Mouse (Mus musculus) intestine, embryonic 16.5 days (tissue): ENCODE measurements around the gene Hexdc. TPM values are rescaled to one million over a fixed set of nuclear protein-coding genes. Genes with fewer than 3 reads are reported as not detected.

ENCODE experiments used
- ATAC-seq: fragments of 200-750 bp; cut with Nextera tagmentation; 2 replicates; pipeline ENCODE4 v1.8.0; 2017; ENCODE audit warnings: moderate TSS enrichment, moderate library complexity
- H3K27ac ChIP-seq: fragments of 300-500 bp; sonication (generic); 2 replicates; pipeline ENCODE4 v1.5.1; 2014; ENCODE audit warnings: mild to moderate bottlenecking, low read length
- H3K27me3 ChIP-seq: fragments of 300-500 bp; sonication (generic); replicated peaks from 2 replicates; pipeline ENCODE4 v1.6.1; 2014; ENCODE audit warnings: low read length, control low read depth, mixed read lengths; ENCODE audit not compliant: control insufficient read depth, insufficient read depth
- H3K36me3 ChIP-seq: fragments of 300-500 bp; sonication (generic); 2 replicates; pipeline ENCODE4 v1.6.1; 2014; ENCODE audit warnings: low read length, control low read depth; ENCODE audit not compliant: control insufficient read depth, insufficient read depth
- H3K4me1 ChIP-seq: fragments of 300-500 bp; sonication (generic); 2 replicates; pipeline ENCODE4 v1.6.1; 2014; ENCODE audit warnings: low read length, control low read depth, mixed read lengths; ENCODE audit not compliant: control insufficient read depth, insufficient read depth
- H3K4me2 ChIP-seq: fragments of 300-500 bp; sonication (generic); 2 replicates; pipeline ENCODE4 v1.6.1; 2014; ENCODE audit warnings: low read depth, low read length, control low read depth
- H3K4me3 ChIP-seq: fragments of 300-500 bp; sonication (generic); 2 replicates; pipeline ENCODE4 v1.5.1; 2014; ENCODE audit warnings: mild to moderate bottlenecking, low read length
- H3K9ac ChIP-seq: fragments of 300-500 bp; sonication (generic); 2 replicates; pipeline ENCODE4 v1.6.1; 2014; ENCODE audit warnings: low read depth, low read length
- H3K9me3 ChIP-seq: fragments of 300-500 bp; sonication (generic); 2 replicates; pipeline ENCODE4 v1.6.1; 2016; ENCODE audit warnings: low read length, control low read depth; ENCODE audit not compliant: control insufficient read depth
- WGBS: fragments of 180-500 bp; shearing (Covaris S2); extraction: QIAGEN DNeasy Blood & Tissue Kit; methylation state at CpG from one replicate; pipeline ENCODE4 v1.1.7; 2014; 5-methylcytosine and 5-hydroxymethylcytosine counted together
- polyA plus RNA-seq: library from polyadenylated mRNA; unstranded; fragments of >200 nt; fragmentation: Nextera tagmentation; extraction: Ambion mirVana; gene quantifications from 2 replicates; pipeline ENCODE4 v1.2.1, GENCODE M21; 2015

Gene Hexdc
- polyA plus RNA-seq, 1 experiment from 2014 or later: 9.7 TPM

DNA sequence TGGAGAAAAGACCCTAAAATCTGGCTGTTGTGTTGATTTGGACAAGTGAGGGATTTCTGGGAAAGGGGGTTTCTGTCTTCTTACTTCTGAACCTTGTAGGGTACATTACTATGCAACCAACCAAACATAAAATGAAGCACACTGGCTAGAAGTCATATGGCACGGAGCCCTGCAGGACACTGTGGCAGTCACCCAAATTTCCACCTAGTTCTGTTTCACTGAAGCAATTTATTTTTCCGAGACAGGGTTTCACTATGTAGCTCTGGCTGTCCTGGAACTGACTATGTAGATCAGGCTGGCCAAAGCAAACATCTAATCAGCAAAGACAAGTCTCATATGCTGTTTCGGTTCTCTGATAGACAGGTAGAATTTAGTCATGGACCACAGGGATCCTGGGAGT lies 14.6 kb upstream of the Hexdc start:
- H3K9ac ChIP-seq: no peak overlapping the region
- H3K36me3 ChIP-seq: no peaks in the 10 kb centered on the region
- H3K27ac ChIP-seq: no peak overlapping the region
- H3K9me3 ChIP-seq: no peaks in the 10 kb centered on the region
- no peak overlapping the region for H3K4me3 ChIP-seq
- no peaks in the 10 kb centered on the region for H3K27me3 ChIP-seq
- ATAC-seq: no peak
- WGBS: 87% methylated on average over 3 of the region's 3 CpGs
- no peaks in the 10 kb centered on the region for H3K4me1 ChIP-seq
- no peak overlapping the region for H3K4me2 ChIP-seq

GRCm38 (mm10) chr11:121192742-121193141 lies 11.5 kb upstream of the Hexdc start:
- Histone ChIP-seq H3K4me2 (no peak overlapping the region), H3K27me3 (no peaks in the 10 kb centered on the region), H3K36me3 (no peaks in the 10 kb centered on the region), H3K9me3 (no peaks in the 10 kb centered on the region), H3K9ac (no peak overlapping the region), H3K4me1 (no peaks in the 10 kb centered on the region), H3K4me3 (no peak overlapping the region), H3K27ac (no peak overlapping the region)
- no peak for ATAC-seq
- 62% methylated on average over 2 of the region's 2 CpGs for WGBS

DNA sequence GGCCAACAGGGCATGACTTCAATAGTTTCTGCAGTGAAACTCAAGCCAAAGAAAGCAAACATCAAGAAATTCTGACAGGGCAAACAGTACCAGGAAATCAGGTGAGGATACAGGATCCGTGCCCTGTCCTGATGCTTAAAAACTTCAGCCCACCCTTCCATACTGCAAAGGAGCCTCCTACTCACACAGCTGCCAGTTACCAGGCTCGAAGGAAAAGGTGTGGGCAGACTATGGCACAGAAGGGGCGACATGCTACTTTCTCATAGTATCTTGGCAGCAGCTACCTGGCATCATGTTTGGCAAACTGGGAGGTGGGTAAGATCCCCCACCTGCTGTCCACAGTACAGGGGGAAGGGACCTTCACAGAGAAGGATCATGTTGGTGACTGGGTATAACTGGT lies 10.8 kb upstream of the Hexdc start:
- Histone ChIP-seq H3K9me3 (no peaks in the 10 kb centered on the region), H3K4me2 (no peak overlapping the region), H3K4me3 (no peak overlapping the region), H3K9ac (no peak overlapping the region), H3K36me3 (no peaks in the 10 kb centered on the region), H3K27me3 (no peaks in the 10 kb centered on the region), H3K4me1 (no peaks in the 10 kb centered on the region), H3K27ac (no peak overlapping the region)
- ATAC-seq: no peak
- WGBS: 84% methylated on average over 3 of the region's 3 CpGs

DNA sequence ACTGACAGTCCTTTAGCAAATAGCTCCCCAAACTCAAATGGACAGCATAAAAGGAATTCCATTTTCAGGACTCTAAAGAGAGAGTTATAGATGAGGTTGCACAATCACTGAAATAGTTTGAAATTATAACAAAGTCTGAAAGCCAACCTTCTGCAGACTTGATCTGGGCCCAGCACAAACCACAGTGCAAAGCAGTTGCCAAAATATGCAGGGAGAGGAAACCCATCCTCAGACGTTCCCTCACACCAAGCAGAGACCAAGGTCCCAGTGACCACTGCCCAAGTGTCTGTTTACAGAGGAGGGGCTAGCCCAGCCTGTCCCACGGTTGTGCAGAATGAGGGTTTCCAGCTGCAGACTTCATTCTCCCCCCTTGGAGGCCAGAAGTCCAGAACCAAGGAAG lies 5.6 kb upstream of the Hexdc start:
- no peak overlapping the region for H3K4me2 ChIP-seq
- no peaks in the 10 kb centered on the region for H3K36me3 ChIP-seq
- ATAC-seq: no peak
- H3K4me3 ChIP-seq: no peak overlapping the region
- H3K9me3 ChIP-seq: no peaks in the 10 kb centered on the region
- no peaks in the 10 kb centered on the region for H3K27me3 ChIP-seq
- H3K27ac ChIP-seq: no peak overlapping the region
- WGBS: 33% methylated on average over 2 of the region's 2 CpGs
- H3K4me1 ChIP-seq: peaks cover 7% of the 10 kb centered on the region; the same call in 1 of the 2 replicates
- no peak overlapping the region for H3K9ac ChIP-seq

- WGBS: 73% methylated on average over 4 of the region's 4 CpGs
- Histone ChIP-seq H3K9ac (no peak overlapping the region), H3K9me3 (no peaks in the 10 kb centered on the region), H3K4me3 (no peak overlapping the region), H3K4me2 (no peak overlapping the region), H3K4me1 (peaks cover 10% of the 10 kb centered on the region; the same call in 1 of the 2 replicates), H3K27ac (no peak overlapping the region), H3K27me3 (no peaks in the 10 kb centered on the region), H3K36me3 (no peaks in the 10 kb centered on the region)
- ATAC-seq: no peak
Measured at GRCm38 (mm10) chr11:121199851-121200250, 4.4 kb upstream of the Hexdc start.

DNA sequence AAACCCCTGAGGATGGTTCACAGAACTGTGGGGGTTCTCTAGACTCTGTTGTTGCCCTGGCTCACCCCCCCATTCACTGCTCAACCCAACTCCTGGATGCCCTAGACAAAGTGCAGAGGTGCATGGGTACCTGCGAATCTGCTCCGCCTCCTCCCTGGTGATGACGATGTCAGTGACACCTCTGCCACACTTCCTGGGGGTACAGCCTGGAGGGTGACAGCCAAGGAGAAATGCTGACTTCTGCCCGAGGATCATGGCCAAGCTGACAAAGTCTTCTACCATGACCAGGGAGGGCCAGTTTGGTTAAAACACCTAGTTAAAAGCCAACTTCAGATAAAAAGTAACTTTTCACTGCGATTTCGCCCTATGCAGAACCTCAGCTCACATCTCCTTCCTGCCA lies 3.5 kb upstream of the Hexdc start:
- Histone ChIP-seq H3K27ac (no peak overlapping the region), H3K36me3 (no peaks in the 10 kb centered on the region), H3K4me2 (no peak overlapping the region), H3K4me1 (peaks cover 10% of the 10 kb centered on the region; the same call in 1 of the 2 replicates), H3K9ac (no peak overlapping the region), H3K27me3 (no peaks in the 10 kb centered on the region), H3K9me3 (no peaks in the 10 kb centered on the region), H3K4me3 (no peak overlapping the region)
- 93% methylated on average over 6 of the region's 6 CpGs for WGBS
- ATAC-seq: no peak

DNA sequence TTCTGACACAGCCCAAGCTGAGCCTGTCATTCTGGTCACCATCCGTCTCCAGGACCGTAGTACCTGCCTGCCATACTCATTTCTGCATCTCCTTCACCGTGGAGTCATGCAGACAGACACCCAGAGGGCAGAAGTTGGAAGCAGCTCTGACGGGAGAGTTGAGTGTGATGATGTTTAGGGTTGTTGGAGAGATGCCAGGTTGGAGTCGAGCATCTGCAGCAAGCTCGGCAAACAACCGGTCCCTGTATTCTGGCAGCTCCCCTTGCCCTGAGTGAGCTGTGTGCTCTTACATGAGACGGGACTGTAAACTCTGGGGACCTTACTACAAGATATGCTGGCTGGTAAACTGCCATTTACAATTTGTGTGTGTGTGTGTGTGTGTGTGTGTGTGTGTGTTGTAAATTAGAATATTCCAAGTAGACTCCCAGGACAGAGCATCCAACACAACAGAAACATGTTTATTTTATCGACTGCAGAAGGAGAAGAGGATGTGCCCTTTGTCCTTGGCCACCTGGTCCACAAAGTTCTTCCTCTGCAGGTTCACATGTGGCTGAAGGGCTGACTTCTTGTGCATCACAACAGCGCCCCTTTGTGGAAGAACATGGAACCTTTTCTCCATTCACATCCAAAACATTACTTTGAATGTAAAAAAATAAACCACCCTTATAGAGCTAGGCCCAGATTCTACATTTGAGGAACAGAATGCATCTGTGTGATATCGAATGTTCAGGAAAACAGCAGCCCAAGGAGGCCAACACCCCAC lies 2.6 kb upstream of the Hexdc start:
- 40% methylated on average over 11 of the region's 11 CpGs for WGBS

GRCm38 (mm10) chr11:121203859-121204160 lies 423 bp upstream of the Hexdc start:
- no peak for ATAC-seq
- H3K4me2 ChIP-seq: peak overlapping the region; percentile 64
- H3K27me3 ChIP-seq: no peaks in the 10 kb centered on the region
- H3K9ac ChIP-seq: peak overlapping the region; percentile 85
- H3K4me3 ChIP-seq: peak overlapping the region; percentile 81
- no peaks in the 10 kb centered on the region for H3K36me3 ChIP-seq
- no peaks in the 10 kb centered on the region for H3K9me3 ChIP-seq
- H3K27ac ChIP-seq: no peak overlapping the region
- WGBS: under 1% methylated on average over 5 of the region's 5 CpGs
- H3K4me1 ChIP-seq: peaks cover 10% of the 10 kb centered on the region; the same call in 1 of the 2 replicates

More for the DNA sequence above, 2.6 kb upstream of the Hexdc start:
- no peak for ATAC-seq
- H3K4me3 ChIP-seq: no peak overlapping the region
- no peaks in the 10 kb centered on the region for H3K9me3 ChIP-seq
- H3K27ac ChIP-seq: no peak overlapping the region
- no peaks in the 10 kb centered on the region for H3K27me3 ChIP-seq
- H3K4me2 ChIP-seq: no peak overlapping the region
- peaks cover 10% of the 10 kb centered on the region; the same call in 1 of the 2 replicates for H3K4me1 ChIP-seq
- H3K36me3 ChIP-seq: no peaks in the 10 kb centered on the region
- no peak overlapping the region for H3K9ac ChIP-seq

GRCm38 (mm10) chr11:121216831-121217230 lies 12.6 kb downstream of the Hexdc start:
- Histone ChIP-seq H3K4me2 (no peak overlapping the region), H3K27ac (no peak overlapping the region), H3K4me1 (no peaks in the 10 kb centered on the region), H3K9me3 (no peaks in the 10 kb centered on the region), H3K36me3 (peaks cover 9% of the 10 kb centered on the region; the same call in 1 of the 2 replicates), H3K27me3 (no peaks in the 10 kb centered on the region), H3K4me3 (no peak overlapping the region), H3K9ac (no peak overlapping the region)
- 93% methylated on average over 3 of the region's 3 CpGs for WGBS
- no peak for ATAC-seq

DNA sequence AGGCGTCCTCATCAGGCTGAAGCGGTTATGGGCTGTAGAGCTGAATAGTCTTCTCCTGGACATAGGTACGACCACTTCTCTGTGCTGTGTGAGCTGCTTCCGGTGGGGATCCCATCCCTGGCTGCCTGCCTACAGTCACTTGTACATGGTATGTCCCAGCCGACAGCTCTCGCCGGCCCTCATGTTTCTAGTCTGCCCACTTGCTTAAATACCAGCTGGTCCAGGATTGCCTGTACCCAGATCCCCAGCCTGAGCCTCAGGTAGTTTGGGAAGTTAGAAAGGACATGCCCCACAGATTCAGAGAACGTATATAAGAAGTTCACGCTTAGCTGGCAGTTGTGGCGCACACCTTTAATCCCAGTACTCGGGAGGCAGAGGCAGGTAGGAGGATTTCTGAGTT lies 15.5 kb downstream of the Hexdc start:
- ATAC-seq: no peak
- Histone ChIP-seq H3K4me3 (no peak overlapping the region), H3K36me3 (peaks cover 32% of the 10 kb centered on the region), H3K4me1 (no peaks in the 10 kb centered on the region), H3K4me2 (no peak overlapping the region), H3K9me3 (no peaks in the 10 kb centered on the region), H3K9ac (no peak overlapping the region), H3K27ac (no peak overlapping the region), H3K27me3 (no peaks in the 10 kb centered on the region)
- 89% methylated on average over 11 of the region's 11 CpGs for WGBS
